Mouse (Mus musculus) limb, embryonic 14.5 days (tissue): ENCODE measurements around the gene Scamp2. TPM values are rescaled to one million over a fixed set of nuclear protein-coding genes. Genes with fewer than 3 reads are reported as not detected.

Experiments used
- ATAC-seq: fragments of 200-750 bp; cut with Nextera tagmentation; 2 replicates; pipeline ENCODE4 v1.8.0; 2017; ENCODE audit warnings: low read depth, moderate number of reproducible peaks, moderate TSS enrichment; ENCODE audit not compliant: low FRiP score
- DNase-seq: peaks from one replicate; pipeline ENCODE4 v3.0.0-alpha.2; 2015; ENCODE audit warnings: low spot score
- H3K27ac ChIP-seq: fragments of 300-500 bp; sonication (generic); replicated peaks from 2 replicates; pipeline ENCODE4 v1.5.1; 2014; ENCODE audit warnings: low read depth, mild to moderate bottlenecking, low read length, moderate library complexity, mixed read lengths
- H3K27me3 ChIP-seq: fragments of 300-500 bp; sonication (generic); 2 replicates; pipeline ENCODE4 v1.6.1; 2014; ENCODE audit warnings: low read length, mixed read lengths; ENCODE audit not compliant: control insufficient read depth, insufficient read depth
- H3K36me3 ChIP-seq: fragments of 300-500 bp; sonication (generic); 2 replicates; pipeline ENCODE4 v1.6.1; 2014; ENCODE audit warnings: mild to moderate bottlenecking, low read length, moderate library complexity, mixed read lengths; ENCODE audit not compliant: control insufficient read depth, insufficient read depth
- H3K4me1 ChIP-seq: fragments of 300-500 bp; sonication (generic); 2 replicates; pipeline ENCODE4 v1.6.1; 2014; ENCODE audit warnings: antibody characterized with exemption, low read length, mixed read lengths; ENCODE audit not compliant: control insufficient read depth, insufficient read depth
- H3K4me2 ChIP-seq: fragments of 300-500 bp; sonication (generic); replicated peaks from 2 replicates; pipeline ENCODE4 v1.6.1; 2014; ENCODE audit warnings: low read depth, mild to moderate bottlenecking, low read length, moderate library complexity; ENCODE audit not compliant: severe bottlenecking
- H3K4me3 ChIP-seq: fragments of 300-500 bp; sonication (generic); replicated peaks from 2 replicates; pipeline ENCODE4 v1.5.1; 2014; ENCODE audit warnings: low read length
- H3K9ac ChIP-seq: fragments of 300-500 bp; sonication (generic); 2 replicates; pipeline ENCODE4 v1.6.1; 2014; ENCODE audit warnings: mild to moderate bottlenecking, low read depth, low read length, moderate library complexity; ENCODE audit not compliant: severe bottlenecking
- H3K9me3 ChIP-seq: fragments of 300-500 bp; sonication (generic); 2 replicates; pipeline ENCODE4 v1.6.1; 2016; ENCODE audit warnings: low read length; ENCODE audit not compliant: control insufficient read depth
- POLR2A ChIP-seq: fragments of 200-500 bp; IDR thresholded peaks from 2 replicates; pipeline ENCODE4 v1.8.0; 2012; ENCODE audit warnings: inconsistent platforms, mild to moderate bottlenecking, moderate library complexity, borderline replicate concordance; ENCODE audit not compliant: insufficient read depth, insufficient read length; ENCODE audit errors: extremely low read depth
- WGBS: fragments of 180-500 bp; shearing (Covaris S2); extraction: QIAGEN DNeasy Blood & Tissue Kit; methylation state at CpG from one replicate; pipeline ENCODE4 v1.1.7; 2014; 5-methylcytosine and 5-hydroxymethylcytosine counted together
- polyA plus RNA-seq, 2 experiments: library from polyadenylated mRNA; depleted of rRNA in 1 of 2; stranded (reverse) in 1 of 2; unstranded in 1 of 2; fragments of >200 nt; fragmentation: Nextera tagmentation in 1 of 2; extraction: Ambion mirVana in 1 of 2; gene quantifications; 2 replicates each; pipeline versions ENCODE4 v1.2.1 to v1.2.3; 2012 to 2014

Scamp2 gene
- polyA plus RNA-seq, 2 experiments = 75.3 to 82.5 TPM

- Histone ChIP-seq H3K9me3 (no peaks in the 10 kb centered on the region), H3K4me2 (no peak overlapping the region), H3K27ac (no peak overlapping the region), H3K4me3 (no peak overlapping the region), H3K27me3 (no peaks in the 10 kb centered on the region), H3K9ac (no peak overlapping the region), H3K36me3 (no peaks in the 10 kb centered on the region), H3K4me1 (no peaks in the 10 kb centered on the region)
- WGBS = 63% methylated on average over 8 of the region's 8 CpGs
- no peak for ATAC-seq
- DNase-seq = no peak
- TF ChIP-seq POLR2A = no peak
Measured at GRCm38 (mm10) chr9:57602098-57602497, 41.4 kb downstream of the Scamp2 start.

- no peaks in the 10 kb centered on the region for H3K27me3 ChIP-seq
- ATAC-seq (no peak), DNase-seq (no peak)
- no peaks in the 10 kb centered on the region for H3K9me3 ChIP-seq
- H3K27ac ChIP-seq = no peak overlapping the region
- H3K9ac ChIP-seq = no peak overlapping the region
- no peak for TF ChIP-seq POLR2A
- no peak overlapping the region for H3K4me2 ChIP-seq
- 75% methylated on average over 4 of the region's 4 CpGs for WGBS
- no peaks in the 10 kb centered on the region for H3K4me1 ChIP-seq
- no peak overlapping the region for H3K4me3 ChIP-seq
- no peaks in the 10 kb centered on the region for H3K36me3 ChIP-seq
Measured at GRCm38 (mm10) chr9:57604875-57605274, 44.1 kb downstream of the Scamp2 start.

- WGBS = 26% methylated on average over 9 of the region's 9 CpGs
- Histone ChIP-seq H3K27me3 (no peaks in the 10 kb centered on the region), H3K27ac (no peak overlapping the region), H3K4me2 (no peak overlapping the region), H3K4me3 (no peak overlapping the region), H3K36me3 (no peaks in the 10 kb centered on the region), H3K9me3 (no peaks in the 10 kb centered on the region), H3K4me1 (no peaks in the 10 kb centered on the region), H3K9ac (no peak overlapping the region)
- no peak for ATAC-seq
- no peak for DNase-seq
- TF ChIP-seq POLR2A = no peak
Measured at GRCm38 (mm10) chr9:57605503-57605902, 44.8 kb downstream of the Scamp2 start.

- H3K27me3 ChIP-seq = no peaks in the 10 kb centered on the region
- ATAC-seq = peak; percentile 62; the same call in 1 of the 2 replicates
- H3K4me3 ChIP-seq = no peak within 1 kb of the TSS
- no peaks in the 10 kb centered on the region for H3K36me3 ChIP-seq
- no peaks in the 10 kb centered on the region for H3K4me1 ChIP-seq
- no peak within 1 kb of the TSS for H3K27ac ChIP-seq
- TF ChIP-seq POLR2A = no peak
- no peaks in the 10 kb centered on the region for H3K9me3 ChIP-seq
- DNase-seq = peak; percentile 55
- H3K9ac ChIP-seq = no peak within 1 kb of the TSS
- WGBS = 8% methylated on average over 24 of the region's 24 CpGs
- no peak within 1 kb of the TSS for H3K4me2 ChIP-seq
Measured at GRCm38 (mm10) chr9:57606139-57606851, 45.6 kb downstream of the Scamp2 start, which contains the start of gene Cplx3. Gene Cplx3, minus strand, starts transcription at chr9:57606281.

- 51% methylated on average over 3 of the region's 3 CpGs for WGBS
- DNase-seq = no peak
- no peaks in the 10 kb centered on the region for H3K9me3 ChIP-seq
- no peak overlapping the region for H3K4me3 ChIP-seq
- H3K27ac ChIP-seq = no peak overlapping the region
- no peak overlapping the region for H3K4me2 ChIP-seq
- H3K27me3 ChIP-seq = no peaks in the 10 kb centered on the region
- no peak for ATAC-seq
- H3K9ac ChIP-seq = no peak overlapping the region
- no peaks in the 10 kb centered on the region for H3K36me3 ChIP-seq
- H3K4me1 ChIP-seq = no peaks in the 10 kb centered on the region
- TF ChIP-seq POLR2A = no peak
Measured at GRCm38 (mm10) chr9:57609803-57610202, 49.1 kb downstream of the Scamp2 start.
